ENCODE assay signal across 8 mouse cellular contexts in the genomic region with DNA sequence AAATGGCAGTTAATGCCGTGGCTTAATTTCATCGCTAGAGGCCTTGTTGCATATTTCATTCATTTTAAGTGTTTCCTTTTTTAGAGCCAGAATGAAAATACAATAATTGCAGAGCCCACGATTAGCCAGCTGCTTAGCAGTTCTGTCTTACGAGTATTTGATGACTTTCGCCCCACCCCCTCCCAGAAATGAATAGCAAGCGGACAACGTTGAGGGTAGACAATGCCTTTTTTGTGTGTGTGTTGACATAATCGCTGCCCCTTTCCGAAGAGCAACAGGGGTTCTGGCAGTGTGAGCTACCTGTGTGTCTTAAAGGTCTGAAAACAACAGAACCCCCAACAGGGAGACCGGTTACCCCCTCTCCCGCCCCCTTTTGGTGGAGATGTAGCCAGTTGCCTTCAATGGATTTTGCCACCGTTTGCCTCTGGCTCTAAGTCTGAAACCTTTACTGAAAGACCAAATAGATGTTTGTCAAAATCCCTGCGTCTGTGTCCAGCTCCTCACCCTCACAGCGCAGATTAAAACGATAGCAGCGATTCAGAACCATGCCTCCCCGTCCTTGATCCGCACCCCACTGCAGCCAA.
DNase-seq lines count a peak whose midpoint lies in the region; ATAC-seq lines count a peak whose summit lies in the region.
"Had no signal": no experiment of that assay in that cellular context is flagged by ENCODE, and none has a peak within 500 bp of the region (broad histone marks: within the 10 kb centered on the region; RNA-seq: fewer than 3 reads in every experiment).

No protein-coding gene starts in this region.

- no peaks in the 10 kb centered on the region for H3K27me3 ChIP-seq in embryonic facial prominence, embryonic 12.5 days
- H3K27me3 ChIP-seq in hindbrain, embryonic 10.5 days (ENCODE audit: insufficient read depth, poor library complexity, severe bottlenecking) = no peaks in the 10 kb centered on the region
- no peaks in the 10 kb centered on the region for H3K27me3 ChIP-seq in neural tube, embryonic 12.5 days (replicated peaks)

- peaks cover 7% of the 10 kb centered on the region; the same call in 1 of the 2 replicates for H3K4me1 ChIP-seq in embryonic facial prominence, embryonic 12.5 days
- peaks cover 16% of the 10 kb centered on the region for H3K4me1 ChIP-seq in hindbrain, embryonic 10.5 days (replicated peaks)
- H3K4me1 ChIP-seq in neural tube, embryonic 12.5 days = 0 out of 2 replicates have a peak, but pooled peaks cover 8% of the 10 kb centered on the region

- no peak overlapping the region for H3K27ac ChIP-seq in embryonic facial prominence, embryonic 12.5 days
- peak overlapping the region; percentile 41 for H3K27ac ChIP-seq in hindbrain, embryonic 10.5 days
- no peak overlapping the region for H3K27ac ChIP-seq in neural tube, embryonic 12.5 days

- H3K4me2 ChIP-seq in embryonic facial prominence, embryonic 12.5 days (replicated peaks) = peak overlapping the region; percentile 49
- peak overlapping the region; percentile 55 for H3K4me2 ChIP-seq in neural tube, embryonic 12.5 days (replicated peaks)

- no peak overlapping the region for H3K9ac ChIP-seq in embryonic facial prominence, embryonic 12.5 days
- H3K9ac ChIP-seq in neural tube, embryonic 12.5 days = 0 out of 2 replicates have a peak overlapping the region, but pooled peaks have one; percentile 8

- no peak for ATAC-seq in embryonic facial prominence, embryonic 12.5 days (ENCODE audit: insufficient number of reproducible peaks, insufficient read depth, low FRiP score, low TSS enrichment)
- ATAC-seq in neural tube, embryonic 12.5 days (ENCODE audit: low FRiP score, low read depth) = peak; percentile 25; the same call in 1 of the 2 replicates

- H3K4me3 ChIP-seq in embryonic facial prominence, embryonic 12.5 days = peak overlapping the region; percentile 15
- peak overlapping the region; percentile 41 for H3K4me3 ChIP-seq in hindbrain, embryonic 10.5 days
- no peak overlapping the region for H3K4me3 ChIP-seq in neural tube, embryonic 12.5 days

- no peaks in the 10 kb centered on the region for H3K9me3 ChIP-seq in embryonic facial prominence, embryonic 12.5 days
- H3K9me3 ChIP-seq in hindbrain, embryonic 10.5 days = no peaks in the 10 kb centered on the region
- H3K9me3 ChIP-seq in neural tube, embryonic 12.5 days = no peaks in the 10 kb centered on the region

- DNase-seq in left cerebral cortex, postnatal 4 days = peak; percentile 6
- no peak for DNase-seq in left cerebral cortex, adult 8-10 months (ENCODE audit: low spot score in 2 of 2)
- peak; percentile 19 for DNase-seq in hindbrain, embryonic 10.5 days (ENCODE audit: low spot score)
- DNase-seq in left cerebral cortex, postnatal 25 days (ENCODE audit: low spot score in 2 of 2) = no peak
- DNase-seq in cerebellum, adult 18-20 months = no peak
- DNase-seq: layer of hippocampus, adult 9-11 months had no signal

- intact Hi-C loops in left cerebral cortex, postnatal 4 days (cut with DNase I) = no loop called here
- intact Hi-C loops in left cerebral cortex, postnatal 25 days (cut with DNase I) = no loop called here

- no peaks in the 10 kb centered on the region for H3K36me3 ChIP-seq in embryonic facial prominence, embryonic 12.5 days
- H3K36me3 ChIP-seq in hindbrain, embryonic 10.5 days = no peaks in the 10 kb centered on the region
- no peaks in the 10 kb centered on the region for H3K36me3 ChIP-seq in neural tube, embryonic 12.5 days

- 9% methylated on average over 18 of the region's 18 CpGs for WGBS in embryonic facial prominence, embryonic 12.5 days
- WGBS in hindbrain, embryonic 10.5 days = 10% methylated on average over 18 of the region's 18 CpGs
- 16% methylated on average over 18 of the region's 18 CpGs for WGBS in neural tube, embryonic 12.5 days

Comparison
In these comparisons a context has a peak if more than half of its experiments do, and no peak if none do; other contexts are left out.
1. DNase-seq: peak in left cerebral cortex, postnatal 4 days (single experiment) and hindbrain, embryonic 10.5 days (single experiment); none in left cerebral cortex, adult 8-10 months (0 of 2), left cerebral cortex, postnatal 25 days (0 of 2) and cerebellum, adult 18-20 months (0 of 2).